Mouse (Mus musculus) bone marrow macrophage, adult 2 months (primary cell): ENCODE measurements around the gene Tenm3. TPM values are rescaled to one million over a fixed set of nuclear protein-coding genes. Genes with fewer than 3 reads are reported as not detected.
A peak's percentile ranks its signal among the peaks of the same experiment; 100 is the strongest.

Source experiments
- H3K27ac ChIP-seq: 2 replicates; pipeline ENCODE4 v1.5.1; 2012; ENCODE audit warnings: low read depth, low read length; ENCODE audit not compliant: insufficient read depth
- H3K4me1 ChIP-seq: 2 replicates; pipeline ENCODE4 v1.6.1; 2012; ENCODE audit warnings: low read length; ENCODE audit not compliant: control insufficient read depth, insufficient read depth
- H3K4me3 ChIP-seq: 2 replicates; pipeline ENCODE4 v1.5.1; 2012; ENCODE audit warnings: mild to moderate bottlenecking, low read length, moderate library complexity; ENCODE audit not compliant: insufficient read depth
- CTCF ChIP-seq: IDR thresholded peaks from 2 replicates; pipeline ENCODE4 v1.5.1; 2012; ENCODE audit warnings: low read depth, mild to moderate bottlenecking, low read length, moderate library complexity
- POLR2A ChIP-seq: IDR thresholded peaks from 2 replicates; pipeline ENCODE4 v1.6.1; 2012; ENCODE audit warnings: mild to moderate bottlenecking, low read depth, low read length, borderline replicate concordance
- polyA plus RNA-seq: library from polyadenylated mRNA; stranded (reverse); fragments of >200 nt; gene quantifications from 2 replicates; pipeline ENCODE4 v1.2.4, GENCODE M21; 2012; ENCODE audit not compliant: missing spikeins, insufficient read depth, insufficient read length

The Tenm3 gene
- polyA plus RNA-seq, result not detected in 2 replicates

- Histone ChIP-seq H3K4me3 (peak within 1 kb of the TSS; percentile 62), H3K4me1 (no peaks in the 10 kb centered on the region), H3K27ac (no peak within 1 kb of the TSS)
- TF ChIP-seq CTCF, result no peak
- no peak for TF ChIP-seq POLR2A
Measured at GRCm38 (mm10) chr8:48843931-48844285, at the start of gene Tenm3. Tenm3 (minus strand) TSS chr8:48843951.

GRCm38 (mm10) chr8:48890216-48890765 lies 46.5 kb upstream of the Tenm3 start:
- TF ChIP-seq CTCF (no peak), POLR2A (no peak)

GRCm38 (mm10) chr8:48884270-48884669 lies 40.5 kb upstream of the Tenm3 start:
- TF ChIP-seq POLR2A, result no peak
- no peak for TF ChIP-seq CTCF
- Histone ChIP-seq H3K4me1 (no peaks in the 10 kb centered on the region), H3K27ac (no peak overlapping the region), H3K4me3 (no peak overlapping the region)

More at GRCm38 (mm10) chr8:48890216-48890765, 46.5 kb upstream of the Tenm3 start:
- H3K4me3 ChIP-seq, result no peak overlapping the region
- no peaks in the 10 kb centered on the region for H3K4me1 ChIP-seq
- no peak overlapping the region for H3K27ac ChIP-seq

GRCm38 (mm10) chr8:48880585-48880984 lies 36.8 kb upstream of the Tenm3 start:
- Histone ChIP-seq H3K27ac (no peak overlapping the region), H3K4me3 (no peak overlapping the region), H3K4me1 (no peaks in the 10 kb centered on the region)
- no peak for TF ChIP-seq POLR2A
- no peak for TF ChIP-seq CTCF

GRCm38 (mm10) chr8:48865972-48866371 lies 22.2 kb upstream of the Tenm3 start:
- H3K4me1 ChIP-seq, result no peaks in the 10 kb centered on the region
- TF ChIP-seq CTCF (no peak), POLR2A (no peak)
- no peak overlapping the region for H3K27ac ChIP-seq
- H3K4me3 ChIP-seq, result no peak overlapping the region

GRCm38 (mm10) chr8:48865485-48865884 lies 21.7 kb upstream of the Tenm3 start:
- TF ChIP-seq CTCF, result no peak
- TF ChIP-seq POLR2A, result no peak
- H3K27ac ChIP-seq, result no peak overlapping the region
- no peaks in the 10 kb centered on the region for H3K4me1 ChIP-seq
- H3K4me3 ChIP-seq, result no peak overlapping the region

- Histone ChIP-seq H3K4me1 (no peaks in the 10 kb centered on the region), H3K27ac (no peak overlapping the region), H3K4me3 (no peak overlapping the region)
- no peak for TF ChIP-seq POLR2A
- no peak for TF ChIP-seq CTCF
Measured at GRCm38 (mm10) chr8:48850223-48851010, 6.7 kb upstream of the Tenm3 start.

- H3K27ac ChIP-seq, result no peak overlapping the region
- no peak overlapping the region for H3K4me3 ChIP-seq
- H3K4me1 ChIP-seq, result no peaks in the 10 kb centered on the region
- TF ChIP-seq POLR2A, result no peak
- no peak for TF ChIP-seq CTCF
Measured at GRCm38 (mm10) chr8:48849091-48849616, 5.4 kb upstream of the Tenm3 start.

- no peak overlapping the region for H3K27ac ChIP-seq
- H3K4me3 ChIP-seq, result no peak overlapping the region
- no peaks in the 10 kb centered on the region for H3K4me1 ChIP-seq
- TF ChIP-seq CTCF, result no peak
- no peak for TF ChIP-seq POLR2A
Measured at GRCm38 (mm10) chr8:48844961-48845360, 1.2 kb upstream of the Tenm3 start.

- TF ChIP-seq CTCF, result no peak
- TF ChIP-seq POLR2A, result no peak
- Histone ChIP-seq H3K27ac (no peak overlapping the region), H3K4me1 (no peaks in the 10 kb centered on the region), H3K4me3 (no peak overlapping the region)
Measured at GRCm38 (mm10) chr8:48844370-48844905, 687 bp upstream of the Tenm3 start.
